Mouse (Mus musculus) olfactory bulb, adult 2 months (tissue): ENCODE measurements around the gene Nphp1. TPM values are rescaled to one million over a fixed set of nuclear protein-coding genes. Genes with fewer than 3 reads are reported as not detected.

Experiments used
- H3K27ac ChIP-seq: fragments of 200-500 bp; 2 replicates; pipeline ENCODE4 v1.5.1; 2012; ENCODE audit warnings: low read depth, low read length; ENCODE audit not compliant: insufficient read depth
- H3K4me1 ChIP-seq: fragments of 200-500 bp; 2 replicates; pipeline ENCODE4 v1.6.1; 2012; ENCODE audit warnings: low read length; ENCODE audit not compliant: control insufficient read depth, insufficient read depth
- H3K4me3 ChIP-seq: fragments of 200-500 bp; 2 replicates; pipeline ENCODE4 v1.5.1; 2012; ENCODE audit warnings: mild to moderate bottlenecking, low read depth, low read length, moderate library complexity; ENCODE audit not compliant: insufficient read depth
- CTCF ChIP-seq: fragments of 200-500 bp; IDR thresholded peaks from 2 replicates; pipeline ENCODE4 v1.5.1; 2012; ENCODE audit warnings: low read depth, mild to moderate bottlenecking, low read length, moderate library complexity; ENCODE audit not compliant: insufficient read depth
- POLR2A ChIP-seq: fragments of 200-500 bp; IDR thresholded peaks from 2 replicates; pipeline ENCODE4 v1.6.1; 2012; ENCODE audit warnings: mild to moderate bottlenecking, low read depth, low read length, moderate library complexity; ENCODE audit not compliant: insufficient read depth
- WGBS: fragments of 180-500 bp; shearing (Covaris S2); methylation state at CpG from one replicate; pipeline ENCODE4 v1.1.7; 2018; 5-methylcytosine and 5-hydroxymethylcytosine counted together
- polyA plus RNA-seq: library from polyadenylated mRNA; stranded (reverse); fragments of >200 nt; gene quantifications from 2 replicates; pipeline ENCODE4 v1.2.4, GENCODE M21; 2012; ENCODE audit warnings: low replicate concordance; ENCODE audit not compliant: missing spikeins, insufficient read depth, insufficient read length

Gene Nphp1
- polyA plus RNA-seq, 1 experiment, result not detected

GRCm38 (mm10) chr2:127718839-127719468, 69.7 kb downstream of the Nphp1 start:
- 70% methylated on average over 8 of the region's 8 CpGs for WGBS
- H3K4me1 ChIP-seq, result peaks cover 14% of the 10 kb centered on the region

DNA sequence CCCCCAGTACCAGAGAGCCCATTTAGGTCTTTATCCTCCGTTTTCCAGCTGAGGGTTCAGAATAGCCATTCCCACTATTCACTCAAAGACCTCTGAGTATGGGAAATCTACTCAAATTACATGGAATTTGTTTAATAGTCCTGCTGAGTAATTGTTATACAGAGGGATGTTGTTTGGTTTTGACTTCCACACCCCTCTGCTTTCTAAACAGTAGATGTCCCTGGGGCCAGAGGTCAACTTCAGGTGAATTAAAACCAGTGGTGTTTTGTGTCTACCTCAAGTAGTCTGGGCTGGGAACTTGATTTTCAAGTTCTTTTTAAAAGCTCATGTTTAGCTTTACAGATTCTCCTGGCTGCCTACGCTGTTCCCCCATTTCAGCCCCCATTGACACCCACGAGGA, 74.0 kb downstream of the Nphp1 start:
- WGBS, result 49% methylated on average over 3 of the region's 3 CpGs

More at GRCm38 (mm10) chr2:127718839-127719468, 69.7 kb downstream of the Nphp1 start:
- no peak for TF ChIP-seq CTCF
- no peak for TF ChIP-seq POLR2A
- Histone ChIP-seq H3K27ac (no peak overlapping the region), H3K4me3 (no peak overlapping the region)

GRCm38 (mm10) chr2:127708792-127709191, 79.9 kb downstream of the Nphp1 start:
- WGBS, result 81% methylated on average over 3 of the region's 3 CpGs
- H3K4me1 ChIP-seq, result no peaks in the 10 kb centered on the region
- TF ChIP-seq POLR2A (no peak), CTCF (no peak)
- H3K4me3 ChIP-seq, result no peak overlapping the region
- no peak overlapping the region for H3K27ac ChIP-seq

More for the DNA sequence above, 74.0 kb downstream of the Nphp1 start:
- Histone ChIP-seq H3K27ac (no peak overlapping the region), H3K4me1 (peaks cover 4% of the 10 kb centered on the region), H3K4me3 (no peak overlapping the region)
- TF ChIP-seq POLR2A (no peak), CTCF (no peak)

DNA sequence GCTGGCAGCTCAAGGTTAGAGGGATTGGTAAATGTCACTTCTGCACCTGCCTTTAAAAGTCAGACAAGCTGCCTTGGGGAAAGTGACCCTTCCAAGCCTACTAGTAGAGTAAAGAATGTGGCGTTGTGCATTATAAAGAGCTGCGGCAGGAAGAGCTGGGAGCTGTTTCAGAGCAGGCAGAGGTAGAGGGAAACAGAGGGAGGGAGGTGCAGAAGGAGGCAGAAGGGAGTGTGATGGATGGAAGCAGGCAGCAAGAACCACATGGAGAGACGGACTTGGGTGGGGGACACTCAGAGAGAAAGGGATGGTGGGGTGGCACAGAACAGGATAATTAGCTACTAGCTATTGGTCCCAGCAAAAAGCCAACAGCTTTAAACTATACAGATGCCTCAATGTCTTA, 80.6 kb downstream of the Nphp1 start:
- Histone ChIP-seq H3K4me3 (no peak overlapping the region), H3K4me1 (no peaks in the 10 kb centered on the region), H3K27ac (no peak overlapping the region)
- TF ChIP-seq CTCF, result no peak
- TF ChIP-seq POLR2A, result no peak
- 59% methylated on average over 3 of the region's 3 CpGs for WGBS

GRCm38 (mm10) chr2:127705267-127705666, 83.4 kb downstream of the Nphp1 start:
- 83% methylated on average over 6 of the region's 6 CpGs for WGBS
- no peak for TF ChIP-seq POLR2A
- no peak for TF ChIP-seq CTCF
- Histone ChIP-seq H3K27ac (no peak overlapping the region), H3K4me1 (no peaks in the 10 kb centered on the region), H3K4me3 (no peak overlapping the region)

Other genes starting within 250 kb of the Nphp1 start
- not detected in 2 replicates for gene Prom2, start 247.4 kb downstream of the Nphp1 start, polyA plus RNA-seq
- gene Zfp661, start 201.8 kb downstream of the Nphp1 start, polyA plus RNA-seq, result not detected in 2 replicates
- gene Mrps5, start 201.7 kb downstream of the Nphp1 start, polyA plus RNA-seq, result not detected in 2 replicates
- gene Mal, start 132.2 kb downstream of the Nphp1 start, polyA plus RNA-seq, result not detected in 2 replicates
- gene Mall, start 59.0 kb downstream of the Nphp1 start, polyA plus RNA-seq, result not detected in 2 replicates
- not detected in 2 replicates for gene Mtln, start 3.6 kb upstream of the Nphp1 start, polyA plus RNA-seq
- not detected in 2 replicates for gene Bub1, start 43.0 kb upstream of the Nphp1 start, polyA plus RNA-seq
- not detected in 2 replicates for gene Acoxl, start 50.0 kb upstream of the Nphp1 start, polyA plus RNA-seq